ENCODE assay signal across 23 mouse cellular contexts in genomic region chr3:109372678-109373077, GRCm38 (mm10). TPM values are rescaled to one million over a fixed set of nuclear protein-coding genes. Genes with fewer than 3 reads are reported as not detected.
DNase-seq lines count a peak whose midpoint lies in the region; ATAC-seq lines count a peak whose summit lies in the region.
"Had no signal": no experiment of that assay in that cellular context is flagged by ENCODE, and none has a peak within 500 bp of the region (broad histone marks: within the 10 kb centered on the region; RNA-seq: fewer than 3 reads in every experiment).

No protein-coding gene starts in this region.

- peak overlapping the region; percentile 40 for H3K4me3 ChIP-seq in megakaryocyte, embryonic 14.5 days (replicated peaks)
- no peak overlapping the region for H3K4me3 ChIP-seq in hindbrain, embryonic 13.5 days
- H3K4me3 ChIP-seq: embryonic facial prominence, embryonic 10.5 days; embryonic facial prominence, embryonic 12.5 days; forebrain, embryonic 13.5 days; forebrain, embryonic 15.5 days had no signal

- H3K9ac ChIP-seq in hindbrain, embryonic 13.5 days = no peak overlapping the region
- H3K9ac ChIP-seq: embryonic facial prominence, embryonic 12.5 days; forebrain, embryonic 13.5 days; forebrain, embryonic 15.5 days; forebrain, postnatal 0 days had no signal

- DNase-seq in splenic B cell, adult 2 months (ENCODE audit: low read depth, low spot score) = peak; percentile 25
- no peak for DNase-seq in thymus, postnatal 10 days (ENCODE audit: low spot score in 2 of 2)
- no peak for DNase-seq in spleen, adult 18-20 months
- DNase-seq: adrenal gland, adult 8-10 months; adrenal gland, postnatal 25 days; B cell, adult 2 months; cerebellum, adult 11 months; cerebellum, adult 18-20 months; cerebellum, adult 8-10 months; cerebellum, adult 9-11 months; cerebellum, postnatal 14 days; cerebellum, postnatal 36 days; forebrain, postnatal 0 days had no signal

- H3K4me2 ChIP-seq in hindbrain, embryonic 13.5 days = no peak overlapping the region
- H3K4me2 ChIP-seq: embryonic facial prominence, embryonic 12.5 days; forebrain, embryonic 13.5 days; forebrain, embryonic 15.5 days had no signal

- no peak overlapping the region for H3K27ac ChIP-seq in hindbrain, embryonic 13.5 days
- H3K27ac ChIP-seq: embryonic facial prominence, embryonic 10.5 days; embryonic facial prominence, embryonic 12.5 days; forebrain, embryonic 13.5 days; forebrain, embryonic 15.5 days had no signal

- peaks cover 89% of the 10 kb centered on the region for H3K4me1 ChIP-seq in megakaryocyte, embryonic 14.5 days
- no peaks in the 10 kb centered on the region for H3K4me1 ChIP-seq in hindbrain, embryonic 13.5 days (replicated peaks)
- H3K4me1 ChIP-seq: embryonic facial prominence, embryonic 10.5 days; embryonic facial prominence, embryonic 12.5 days; forebrain, embryonic 13.5 days; forebrain, embryonic 15.5 days had no signal

- peaks cover 35% of the 10 kb centered on the region for H3K36me3 ChIP-seq in megakaryocyte, embryonic 14.5 days (replicated peaks; ENCODE audit: low read length)
- H3K36me3 ChIP-seq in splenic B cell, adult 2 months (ENCODE audit: control insufficient read depth, insufficient read depth, low read length, poor library complexity, severe bottlenecking) = no peaks in the 10 kb centered on the region
- no peaks in the 10 kb centered on the region for H3K36me3 ChIP-seq in hindbrain, embryonic 13.5 days
- H3K36me3 ChIP-seq: embryonic facial prominence, embryonic 10.5 days; embryonic facial prominence, embryonic 12.5 days; forebrain, embryonic 15.5 days had no signal

- no peaks in the 10 kb centered on the region for H3K9me3 ChIP-seq in megakaryocyte, embryonic 14.5 days
- H3K9me3 ChIP-seq in hindbrain, embryonic 13.5 days = no peaks in the 10 kb centered on the region
- H3K9me3 ChIP-seq: embryonic facial prominence, embryonic 10.5 days; embryonic facial prominence, embryonic 12.5 days; forebrain, embryonic 13.5 days; forebrain, embryonic 15.5 days had no signal

- no peak for ATAC-seq in megakaryocyte, adult 5-6 weeks (ENCODE audit: poor library complexity, severe bottlenecking)
- peak; percentile 64 for ATAC-seq in CD4-positive, CD25-positive, alpha-beta regulatory T cell, adult 4 months
- ATAC-seq in inflammation-experienced regulatory T-cells, adult 6 months = peak; percentile 52
- no peak for ATAC-seq in hindbrain, embryonic 13.5 days (ENCODE audit: low FRiP score)
- ATAC-seq: forebrain, embryonic 13.5 days; forebrain, embryonic 15.5 days; forebrain, postnatal 0 days had no signal

- no peaks in the 10 kb centered on the region for H3K27me3 ChIP-seq in megakaryocyte, embryonic 14.5 days (replicated peaks)
- H3K27me3 ChIP-seq in splenic B cell, adult 2 months (ENCODE audit: control insufficient read depth, insufficient read depth, low read length, poor library complexity, severe bottlenecking) = no peaks in the 10 kb centered on the region
- no peaks in the 10 kb centered on the region for H3K27me3 ChIP-seq in hindbrain, embryonic 13.5 days
- H3K27me3 ChIP-seq: embryonic facial prominence, embryonic 12.5 days; forebrain, embryonic 13.5 days; forebrain, embryonic 15.5 days had no signal

- 93% methylated on average over 4 of the region's 4 CpGs for WGBS in hindbrain, embryonic 13.5 days

RNA-seq across cellular contexts. Expression of gene Vav3, which starts 32.2 kb away (rescaled TPM):
- polyA plus RNA-seq in megakaryocyte, embryonic 14.5 days (2012; ENCODE audit: insufficient read depth, low replicate concordance) = 6.5 and 13.9 TPM in 2 replicates
- 44.2 and 49.7 TPM in 2 replicates for total RNA-seq in megakaryocyte, adult 5-6 weeks (2015)
- 60.9 and 67.8 TPM in 2 replicates for total RNA-seq in megakaryocyte, adult 5-6 weeks (2017)
- 10 to 100 TPM; 10.1 to 13.1 TPM for polyA plus RNA-seq in CD4-positive, CD25-positive, alpha-beta regulatory T cell, adult 4 months (2017; shearing (Covaris generic))
- 10 to 100 TPM in 1 of 3 experiments, 1 to 10 TPM in 2; 5.0 to 15.2 (median 9.9) TPM for polyA plus RNA-seq in inflammation-experienced regulatory T-cells, adult 6 months (2017; shearing (Covaris generic))
- polyA plus RNA-seq in hindbrain, embryonic 13.5 days (2015; fragmentation: Nextera tagmentation; extraction: Ambion mirVana) = 23.2 and 24.8 TPM in 2 replicates
- total RNA-seq: MEL had no signal

Comparison
In these comparisons a context has a peak if more than half of its experiments do, and no peak if none do; other contexts are left out.
1. ATAC-seq: peak in CD4-positive, CD25-positive, alpha-beta regulatory T cell, adult 4 months (single experiment) and inflammation-experienced regulatory T-cells, adult 6 months (single experiment); none in megakaryocyte, adult 5-6 weeks (single experiment) and hindbrain, embryonic 13.5 days (single experiment).